Mouse (Mus musculus) thymus, adult 2 months (tissue): ENCODE results near the gene Knstrn.

Experiments used
- CTCF ChIP-seq: fragments of 200-500 bp; IDR thresholded peaks from 2 replicates; pipeline ENCODE4 v1.5.1; 2012; ENCODE audit warnings: mild to moderate bottlenecking, control low read depth, low read length, moderate library complexity, borderline replicate concordance; ENCODE audit not compliant: control insufficient read depth, poor library complexity, insufficient read depth; ENCODE audit errors: extremely low read depth
- POLR2A ChIP-seq: fragments of 200-500 bp; IDR thresholded peaks from 2 replicates; pipeline ENCODE4 v1.6.1; 2012; ENCODE audit warnings: mild to moderate bottlenecking, low read length, control low read depth, moderate library complexity; ENCODE audit not compliant: control insufficient read depth, poor library complexity, insufficient read depth; ENCODE audit errors: extremely low read depth

DNA sequence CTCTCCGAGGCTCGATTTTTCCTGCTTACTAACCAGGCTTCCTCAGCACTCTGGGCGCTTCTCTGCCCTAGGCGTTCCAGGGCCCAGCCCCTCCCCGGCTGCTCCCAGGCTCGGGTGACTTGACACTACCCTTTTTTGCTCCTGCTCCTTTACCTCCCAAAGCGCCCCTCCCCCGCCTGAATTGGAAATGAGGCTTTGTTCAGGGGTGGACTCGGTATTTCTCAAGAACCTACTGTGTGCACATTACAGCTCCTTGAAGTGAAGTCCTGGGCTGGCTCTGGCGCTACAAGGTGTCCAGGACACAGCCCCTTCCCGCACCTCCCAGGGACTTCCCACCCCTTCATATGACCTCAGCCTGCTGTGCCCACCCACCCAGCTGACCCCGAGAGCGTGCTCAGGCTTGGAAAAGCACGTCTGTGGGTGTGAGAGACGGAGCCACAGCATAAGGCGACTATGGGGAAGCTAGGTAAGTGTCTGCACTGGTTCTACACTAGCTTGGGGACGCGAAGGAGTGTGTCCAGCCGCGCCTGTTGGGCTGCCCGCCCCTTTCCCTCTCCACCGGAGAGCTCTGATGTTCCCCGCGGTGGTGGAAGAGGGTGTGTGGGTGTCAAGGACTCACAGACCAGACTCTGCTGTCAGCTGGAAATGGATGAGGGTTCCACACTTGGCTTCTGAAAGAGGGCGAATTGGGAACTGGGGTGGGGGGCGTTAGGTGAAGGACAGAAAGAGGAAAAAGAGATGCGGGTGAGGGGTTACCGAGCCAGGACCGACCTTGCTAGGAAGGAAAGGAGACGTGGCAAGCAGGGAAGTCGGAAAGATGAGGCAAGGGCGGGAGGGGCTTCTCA is 86.4 kb downstream of the Knstrn start, which contains the start of gene Bahd1:
- TF ChIP-seq CTCF = no peak
- TF ChIP-seq POLR2A = no peak; the same call in 1 of the 2 replicates
